Mouse (Mus musculus) midbrain, postnatal 0 days (tissue): ENCODE data around the gene Rab30. TPM values are rescaled to one million over a fixed set of nuclear protein-coding genes. Genes with fewer than 3 reads are reported as not detected.

Experiments
- ATAC-seq: fragments of 200-750 bp; cut with Nextera tagmentation; 2 replicates; pipeline ENCODE4 v1.8.0; 2017; ENCODE audit warnings: moderate number of reproducible peaks, mild to moderate bottlenecking, moderate TSS enrichment, moderate library complexity; ENCODE audit not compliant: low FRiP score
- DNase-seq: peaks from one replicate; pipeline ENCODE4 v3.0.0-alpha.2; 2015; ENCODE audit warnings: low spot score
- H3K27ac ChIP-seq: fragments of 300-500 bp; sonication (generic); 2 replicates; pipeline ENCODE4 v1.5.1; 2014; ENCODE audit warnings: low read depth, mild to moderate bottlenecking, low read length, mixed read lengths
- H3K27me3 ChIP-seq: fragments of 300-500 bp; sonication (generic); 2 replicates; pipeline ENCODE4 v1.6.1; 2014; ENCODE audit warnings: low read length, control low read depth, mixed read lengths; ENCODE audit not compliant: insufficient read depth
- H3K36me3 ChIP-seq: fragments of 300-500 bp; sonication (generic); 2 replicates; pipeline ENCODE4 v1.6.1; 2014; ENCODE audit warnings: low read length, control low read depth, mixed read lengths; ENCODE audit not compliant: insufficient read depth
- H3K4me1 ChIP-seq: fragments of 300-500 bp; sonication (generic); 2 replicates; pipeline ENCODE4 v1.6.1; 2014; ENCODE audit warnings: mild to moderate bottlenecking, control low read depth, antibody characterized with exemption, low read length, mixed read lengths; ENCODE audit not compliant: insufficient read depth
- H3K4me2 ChIP-seq: fragments of 300-500 bp; sonication (generic); 2 replicates; pipeline ENCODE4 v1.6.1; 2014; ENCODE audit warnings: low read depth, mild to moderate bottlenecking, low read length, mixed read lengths; ENCODE audit not compliant: poor library complexity, severe bottlenecking
- H3K4me3 ChIP-seq: fragments of 300-500 bp; sonication (generic); 2 replicates; pipeline ENCODE4 v1.5.1; 2014; ENCODE audit warnings: low read depth, mild to moderate bottlenecking, low read length, moderate library complexity
- H3K9ac ChIP-seq: fragments of 300-500 bp; sonication (generic); replicated peaks from 2 replicates; pipeline ENCODE4 v1.6.1; 2014; ENCODE audit warnings: mild to moderate bottlenecking, low read length, moderate library complexity, mixed read lengths; ENCODE audit not compliant: poor library complexity, severe bottlenecking
- H3K9me3 ChIP-seq: fragments of 300-500 bp; sonication (generic); 2 replicates; pipeline ENCODE4 v1.6.1; 2016; ENCODE audit warnings: low read length, control low read depth
- CTCF ChIP-seq: IDR thresholded peaks from 2 replicates; pipeline ENCODE4 v1.5.1; 2016; ENCODE audit warnings: antibody characterized with exemption, mild to moderate bottlenecking
- WGBS: fragments of 180-500 bp; shearing (Covaris S2); extraction: QIAGEN DNeasy Blood & Tissue Kit; methylation state at CpG from one replicate; pipeline ENCODE4 v1.1.7; 2014; 5-methylcytosine and 5-hydroxymethylcytosine counted together
- polyA plus RNA-seq: library from polyadenylated mRNA; unstranded; fragments of >200 nt; fragmentation: Nextera tagmentation; extraction: Ambion mirVana; gene quantifications from 2 replicates; pipeline ENCODE4 v1.2.1, GENCODE M21; 2015
- total RNA-seq: library from RNA; depleted of rRNA; stranded (reverse); fragments of >200 nt; gene quantifications from 2 replicates; pipeline ENCODE4 v1.2.3, GENCODE M21; 2014

Rab30 gene
- total and polyA plus RNA-seq, 2 experiments from 2014 or later = 18.5 to 37.2 TPM

- H3K36me3 ChIP-seq = no peaks in the 10 kb centered on the region
- no peaks in the 10 kb centered on the region for H3K27me3 ChIP-seq
- no peak for TF ChIP-seq CTCF
- no peak overlapping the region for H3K27ac ChIP-seq
- H3K4me1 ChIP-seq = 0 out of 2 replicates have a peak, but pooled peaks cover 4% of the 10 kb centered on the region
- ATAC-seq = no peak
- 93% methylated on average over 4 of the region's 4 CpGs for WGBS
- no peak overlapping the region for H3K9ac ChIP-seq
- H3K4me3 ChIP-seq = no peak overlapping the region
- DNase-seq = no peak
- H3K9me3 ChIP-seq = no peaks in the 10 kb centered on the region
- H3K4me2 ChIP-seq = no peak overlapping the region
Observed at GRCm38 (mm10) chr7:92871596-92871995, 130.2 kb downstream of the Rab30 start.

GRCm38 (mm10) chr7:92874116-92874675, 132.8 kb downstream of the Rab30 start, which contains the start of the genes Ddias and Prcp:
Gene Ddias, minus strand, starts transcription at chr7:92874247.
Gene Prcp, plus strand, starts transcription at chr7:92874470.
- Histone ChIP-seq H3K4me1 (0 out of 2 replicates have a peak, but pooled peaks cover 4% of the 10 kb centered on the region), H3K9ac (peak within 1 kb of the TSS; percentile 81), H3K9me3 (no peaks in the 10 kb centered on the region), H3K4me3 (peak within 1 kb of the TSS; percentile 49), H3K4me2 (peak within 1 kb of the TSS; percentile 80), H3K36me3 (no peaks in the 10 kb centered on the region), H3K27me3 (no peaks in the 10 kb centered on the region), H3K27ac (peak within 1 kb of the TSS; percentile 94)
- WGBS = under 1% methylated on average over 53 of the region's 53 CpGs
- peak; percentile 96 for DNase-seq
- ATAC-seq = peak; percentile 92
- peak; percentile 94 for TF ChIP-seq CTCF

- ATAC-seq = peak; percentile 91
- under 1% methylated on average over 29 of the region's 29 CpGs for WGBS
Observed at GRCm38 (mm10) chr7:92874761-92875408, 133.5 kb downstream of the Rab30 start.

GRCm38 (mm10) chr7:92876066-92876465, 134.7 kb downstream of the Rab30 start:
- Histone ChIP-seq H3K9ac (no peak overlapping the region), H3K27me3 (no peaks in the 10 kb centered on the region), H3K4me2 (peak overlapping the region; percentile 80), H3K9me3 (no peaks in the 10 kb centered on the region), H3K4me1 (0 out of 2 replicates have a peak, but pooled peaks cover 4% of the 10 kb centered on the region), H3K36me3 (no peaks in the 10 kb centered on the region), H3K27ac (no peak overlapping the region), H3K4me3 (no peak overlapping the region)
- 29% methylated on average over 3 of the region's 3 CpGs for WGBS
- peak; percentile 74 for DNase-seq
- no peak for TF ChIP-seq CTCF
- ATAC-seq = no peak

More at GRCm38 (mm10) chr7:92874761-92875408, 133.5 kb downstream of the Rab30 start:
- no peaks in the 10 kb centered on the region for H3K36me3 ChIP-seq
- peak overlapping the region; percentile 81 for H3K9ac ChIP-seq
- no peaks in the 10 kb centered on the region for H3K9me3 ChIP-seq
- TF ChIP-seq CTCF = peak; percentile 1; the same call in 1 of the 2 replicates
- peak; percentile 94 for DNase-seq
- peak overlapping the region; percentile 49 for H3K4me3 ChIP-seq
- H3K27ac ChIP-seq = peak overlapping the region; percentile 94
- H3K27me3 ChIP-seq = no peaks in the 10 kb centered on the region
- H3K4me2 ChIP-seq = peak overlapping the region; percentile 80
- H3K4me1 ChIP-seq = 0 out of 2 replicates have a peak, but pooled peaks cover 4% of the 10 kb centered on the region

- Histone ChIP-seq H3K27ac (no peak overlapping the region), H3K36me3 (no peaks in the 10 kb centered on the region), H3K4me2 (peak overlapping the region; percentile 10; the same call in 1 of the 2 replicates), H3K27me3 (no peaks in the 10 kb centered on the region), H3K4me3 (no peak overlapping the region), H3K9me3 (no peaks in the 10 kb centered on the region), H3K4me1 (0 out of 2 replicates have a peak, but pooled peaks cover 4% of the 10 kb centered on the region), H3K9ac (no peak overlapping the region)
- 46% methylated on average over 7 of the region's 7 CpGs for WGBS
- TF ChIP-seq CTCF = no peak
- DNase-seq = no peak
- no peak for ATAC-seq
Observed at GRCm38 (mm10) chr7:92876538-92876937, 135.1 kb downstream of the Rab30 start.
